Comparison of ENCODE assay signal across 30 mouse cellular contexts in the genomic region with DNA sequence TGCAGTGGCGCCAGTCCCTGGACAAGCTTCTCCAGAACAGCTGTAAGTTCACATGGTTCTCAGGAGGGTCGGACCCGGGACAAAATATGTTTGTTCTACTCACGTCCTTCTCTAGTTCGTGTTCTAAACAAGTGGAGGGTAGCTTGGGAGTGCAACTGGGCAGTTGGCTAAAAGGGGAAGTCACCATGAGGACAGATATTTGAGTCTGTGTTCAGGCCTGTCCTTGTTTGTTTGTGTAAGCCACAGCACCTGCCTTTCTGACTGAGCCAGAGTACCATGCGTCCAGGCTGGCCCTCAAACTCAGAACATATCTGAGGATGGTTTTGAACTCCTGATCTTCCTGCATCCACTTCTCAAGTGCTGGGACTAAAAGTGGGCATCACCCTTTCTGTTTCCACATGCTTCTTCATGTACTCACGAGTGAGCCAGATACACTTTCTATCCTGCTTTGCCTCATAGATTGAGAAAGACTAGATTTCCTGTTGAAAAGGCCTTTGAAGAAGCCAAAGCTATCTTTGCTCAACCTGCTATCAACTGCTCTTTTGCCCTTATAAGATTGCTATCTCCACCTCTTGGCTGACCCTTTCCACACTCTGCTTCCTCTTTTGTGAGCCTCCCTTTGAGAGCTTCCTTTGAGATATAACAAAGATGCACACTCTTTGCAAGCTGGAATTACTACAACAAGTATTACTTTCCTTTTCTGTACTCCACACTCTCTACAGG. TPM values are rescaled to one million over a fixed set of nuclear protein-coding genes. Genes with fewer than 3 reads are reported as not detected.
DNase-seq lines count a peak whose midpoint lies in the region; ATAC-seq and TF ChIP-seq lines count a peak whose summit lies in the region.
"Had no signal": no experiment of that assay in that cellular context is flagged by ENCODE, and none has a peak within 500 bp of the region (broad histone marks: within the 10 kb centered on the region; RNA-seq: fewer than 3 reads in every experiment).

No protein-coding gene starts in this region.

- H3K36me3 ChIP-seq in forebrain, embryonic 13.5 days (ENCODE audit: poor library complexity, severe bottlenecking), result no peaks in the 10 kb centered on the region
- H3K36me3 ChIP-seq: forebrain, embryonic 10.5 days; heart, embryonic 12.5 days; heart, embryonic 15.5 days; hindbrain, embryonic 10.5 days; hindbrain, embryonic 13.5 days had no signal

- DNase-seq in gastrocnemius, adult 2 months, result no peak
- no peak for DNase-seq in gastrocnemius, adult 8-10 months (ENCODE audit: low spot score in 2 of 2)
- DNase-seq in 416B (ENCODE audit: low read depth), result peak; percentile 74
- DNase-seq in lung, postnatal 4 days, result no peak
- DNase-seq: adrenal gland, adult 2 months; adrenal gland, postnatal 14 days; B cell, adult 2 months; cerebellum, adult 11-12 months; cerebellum, adult 8-10 months; cerebellum, postnatal 10 days; cerebellum, postnatal 36 days; forebrain, postnatal 0 days; gastrocnemius, postnatal 10 days; gastrocnemius, postnatal 36 days; heart, adult 11 months; heart, postnatal 10 days; heart, postnatal 36 days had no signal

- intact Hi-C loops in gastrocnemius, adult 2 months (cut with DNase I), result no loop called here

- H3K9me3 ChIP-seq in forebrain, embryonic 13.5 days (replicated peaks), result no peaks in the 10 kb centered on the region
- H3K9me3 ChIP-seq: forebrain, embryonic 10.5 days; heart, embryonic 12.5 days; heart, embryonic 15.5 days; hindbrain, embryonic 10.5 days; hindbrain, embryonic 13.5 days had no signal

- no peak for TF ChIP-seq CTCF in gastrocnemius, adult 2 months (IDR thresholded peaks at IDR 0.05)

- no peak overlapping the region for H3K4me2 ChIP-seq in forebrain, embryonic 13.5 days
- H3K4me2 ChIP-seq: heart, embryonic 12.5 days; heart, embryonic 15.5 days; hindbrain, embryonic 13.5 days had no signal

- H3K4me3 ChIP-seq in gastrocnemius, adult 2 months, result no peak overlapping the region
- no peak overlapping the region for H3K4me3 ChIP-seq in forebrain, embryonic 13.5 days
- H3K4me3 ChIP-seq: forebrain, embryonic 10.5 days; heart, embryonic 12.5 days; heart, embryonic 15.5 days; hindbrain, embryonic 10.5 days; hindbrain, embryonic 13.5 days had no signal

- H3K9ac ChIP-seq in forebrain, embryonic 13.5 days, result no peak overlapping the region
- H3K9ac ChIP-seq: forebrain, postnatal 0 days; heart, embryonic 12.5 days; heart, embryonic 15.5 days; hindbrain, embryonic 13.5 days had no signal

- 87% methylated on average over 7 of the region's 7 CpGs for WGBS in forebrain, embryonic 13.5 days

- H3K27ac ChIP-seq in gastrocnemius, adult 2 months, result 0 out of 2 replicates have a peak overlapping the region, but pooled peaks have one; percentile 2
- no peak overlapping the region for H3K27ac ChIP-seq in forebrain, embryonic 13.5 days
- H3K27ac ChIP-seq: forebrain, embryonic 10.5 days; heart, embryonic 15.5 days; hindbrain, embryonic 10.5 days; hindbrain, embryonic 13.5 days; hindbrain, postnatal 0 days had no signal

- H3K27me3 ChIP-seq in forebrain, embryonic 13.5 days, result no peaks in the 10 kb centered on the region
- H3K27me3 ChIP-seq: heart, embryonic 12.5 days; heart, embryonic 15.5 days; hindbrain, embryonic 13.5 days had no signal

- no peaks in the 10 kb centered on the region for H3K4me1 ChIP-seq in forebrain, embryonic 13.5 days
- H3K4me1 ChIP-seq: forebrain, embryonic 10.5 days; heart, embryonic 12.5 days; heart, embryonic 15.5 days; hindbrain, embryonic 10.5 days; hindbrain, embryonic 13.5 days had no signal

- peak; percentile 60; the same call in 1 of the 2 replicates for ATAC-seq in common myeloid progenitor, adult 5-6 weeks (replicated peaks; ENCODE audit: low read depth, poor library complexity, severe bottlenecking)
- peak; percentile 92 for ATAC-seq in megakaryocyte progenitor cell, adult 5-6 weeks (replicated peaks; ENCODE audit: poor library complexity)
- ATAC-seq in forebrain, embryonic 13.5 days, result no peak
- ATAC-seq: forebrain, embryonic 14.5 days; forebrain, postnatal 0 days; hindbrain, postnatal 0 days; inflammation-experienced regulatory T-cells, adult 6 months had no signal

RNA-seq across cellular contexts. Expression of gene Rgs5, which starts 27.6 kb away (rescaled TPM):
- 100 to 1,000 TPM; 144 to 178 TPM for total RNA-seq in gastrocnemius, adult 2 months (2021)
- 100 to 1,000 TPM; 120 to 184 (median 133) TPM for total RNA-seq in gastrocnemius, adult 8-10 months (2022)
- not detected in 2 replicates for total RNA-seq in common myeloid progenitor, adult 5-6 weeks (2017)
- 0.12 TPM in 1 of 2 replicates, not detected in the other for total RNA-seq in megakaryocyte progenitor cell, adult 5-6 weeks (2015)
- total RNA-seq in megakaryocyte progenitor cell, adult 5-6 weeks (2017), result 0.07 TPM in 1 of 2 replicates, not detected in the other
- 10.0 and 10.4 TPM in 2 replicates for polyA plus RNA-seq in forebrain, embryonic 13.5 days (2015; fragmentation: Nextera tagmentation; extraction: Ambion mirVana)
- total RNA-seq: CH12.LX, MEL had no signal

Comparison
In these comparisons a context has a peak if more than half of its experiments do, and no peak if none do; other contexts are left out.
1. RNA of gene Rgs5, which starts 27.6 kb away (total RNA-seq): 144 to 178 TPM in gastrocnemius, adult 2 months and 120 to 184 TPM in gastrocnemius, adult 8-10 months; 0.07 to 0.12 TPM in megakaryocyte progenitor cell, adult 5-6 weeks and not detected in common myeloid progenitor, adult 5-6 weeks; every median in the first group is over 100 times any median in the second.